Mouse (Mus musculus): ENCODE data around the gene Fn1. TPM values are rescaled to one million over a fixed set of nuclear protein-coding genes. Genes with fewer than 3 reads are reported as not detected.

The Fn1 gene
- polyA plus RNA-seq, 1 experiment from 2014 or later: 185 TPM

GRCm38 (mm10) chr1:71642794-71643193 is 10.2 kb downstream of the Fn1 start:
- H3K4me3 ChIP-seq (ENCODE audit: low read length): no peak overlapping the region
- WGBS: 94% methylated on average over 10 of the region's 10 CpGs
- no peak overlapping the region for H3K9ac ChIP-seq (ENCODE audit: low read length)
- H3K27ac ChIP-seq (ENCODE audit: low read length): no peak overlapping the region
- H3K4me2 ChIP-seq (ENCODE audit: low read depth, low read length): no peak overlapping the region
- no peaks in the 10 kb centered on the region for H3K27me3 ChIP-seq (ENCODE audit: control insufficient read depth, insufficient read depth, low read depth, low read length)
- ATAC-seq (ENCODE audit: low read depth): no peak
- peaks cover 53% of the 10 kb centered on the region for H3K36me3 ChIP-seq (ENCODE audit: control insufficient read depth, insufficient read depth, low read length)
- H3K9me3 ChIP-seq (ENCODE audit: control insufficient read depth, low read length): no peaks in the 10 kb centered on the region
- no peaks in the 10 kb centered on the region for H3K4me1 ChIP-seq (replicated peaks; ENCODE audit: control insufficient read depth, insufficient read depth, low read length)

GRCm38 (mm10) chr1:71641206-71641605 is 11.8 kb downstream of the Fn1 start:
- no peak for ATAC-seq (ENCODE audit: low read depth)
- Histone ChIP-seq H3K27me3 (ENCODE audit: control insufficient read depth, insufficient read depth, low read depth, low read length) (no peaks in the 10 kb centered on the region), H3K9me3 (ENCODE audit: control insufficient read depth, low read length) (no peaks in the 10 kb centered on the region), H3K4me3 (ENCODE audit: low read length) (no peak overlapping the region), H3K27ac (ENCODE audit: low read length) (no peak overlapping the region), H3K4me2 (ENCODE audit: low read depth, low read length) (no peak overlapping the region), H3K9ac (ENCODE audit: low read length) (no peak overlapping the region), H3K4me1 (replicated peaks; ENCODE audit: control insufficient read depth, insufficient read depth, low read length) (no peaks in the 10 kb centered on the region), H3K36me3 (ENCODE audit: control insufficient read depth, insufficient read depth, low read length) (peaks cover 58% of the 10 kb centered on the region)
- 85% methylated on average over 11 of the region's 11 CpGs for WGBS

- peaks cover 63% of the 10 kb centered on the region for H3K36me3 ChIP-seq (ENCODE audit: control insufficient read depth, insufficient read depth, low read length)
- no peak overlapping the region for H3K27ac ChIP-seq (ENCODE audit: low read length)
- H3K27me3 ChIP-seq (ENCODE audit: control insufficient read depth, insufficient read depth, low read depth, low read length): no peaks in the 10 kb centered on the region
- no peaks in the 10 kb centered on the region for H3K9me3 ChIP-seq (ENCODE audit: control insufficient read depth, low read length)
- no peak overlapping the region for H3K9ac ChIP-seq (ENCODE audit: low read length)
- H3K4me2 ChIP-seq (ENCODE audit: low read depth, low read length): no peak overlapping the region
- no peak for ATAC-seq (ENCODE audit: low read depth)
- H3K4me1 ChIP-seq (replicated peaks; ENCODE audit: control insufficient read depth, insufficient read depth, low read length): no peaks in the 10 kb centered on the region
- no peak overlapping the region for H3K4me3 ChIP-seq (ENCODE audit: low read length)
- 89% methylated on average over 8 of the region's 8 CpGs for WGBS
These were observed 12.8 kb downstream of the Fn1 start for GRCm38 (mm10) chr1:71640157-71640556.

GRCm38 (mm10) chr1:71636665-71637064 is 16.3 kb downstream of the Fn1 start:
- WGBS: 97% methylated on average over 4 of the region's 4 CpGs
- Histone ChIP-seq H3K9me3 (ENCODE audit: control insufficient read depth, low read length) (no peaks in the 10 kb centered on the region), H3K27me3 (ENCODE audit: control insufficient read depth, insufficient read depth, low read depth, low read length) (no peaks in the 10 kb centered on the region), H3K27ac (ENCODE audit: low read length) (no peak overlapping the region), H3K36me3 (ENCODE audit: control insufficient read depth, insufficient read depth, low read length) (peaks cover 52% of the 10 kb centered on the region), H3K4me1 (replicated peaks; ENCODE audit: control insufficient read depth, insufficient read depth, low read length) (no peaks in the 10 kb centered on the region), H3K4me3 (ENCODE audit: low read length) (no peak overlapping the region), H3K4me2 (ENCODE audit: low read depth, low read length) (no peak overlapping the region), H3K9ac (ENCODE audit: low read length) (no peak overlapping the region)
- no peak for ATAC-seq (ENCODE audit: low read depth)

- Histone ChIP-seq H3K9me3 (ENCODE audit: control insufficient read depth, low read length) (no peaks in the 10 kb centered on the region), H3K9ac (ENCODE audit: low read length) (no peak overlapping the region), H3K4me2 (ENCODE audit: low read depth, low read length) (no peak overlapping the region), H3K36me3 (ENCODE audit: control insufficient read depth, insufficient read depth, low read length) (peaks cover 48% of the 10 kb centered on the region), H3K27ac (ENCODE audit: low read length) (no peak overlapping the region), H3K4me1 (replicated peaks; ENCODE audit: control insufficient read depth, insufficient read depth, low read length) (no peaks in the 10 kb centered on the region), H3K4me3 (ENCODE audit: low read length) (no peak overlapping the region), H3K27me3 (ENCODE audit: control insufficient read depth, insufficient read depth, low read depth, low read length) (no peaks in the 10 kb centered on the region)
- 88% methylated on average over 5 of the region's 5 CpGs for WGBS
- ATAC-seq (ENCODE audit: low read depth): no peak
These were observed 16.9 kb downstream of the Fn1 start for GRCm38 (mm10) chr1:71636116-71636515.

- Histone ChIP-seq H3K27me3 (ENCODE audit: control insufficient read depth, insufficient read depth, low read depth, low read length) (no peaks in the 10 kb centered on the region), H3K27ac (ENCODE audit: low read length) (no peak overlapping the region), H3K4me2 (ENCODE audit: low read depth, low read length) (no peak overlapping the region), H3K4me3 (ENCODE audit: low read length) (no peak overlapping the region), H3K36me3 (ENCODE audit: control insufficient read depth, insufficient read depth, low read length) (peaks cover 43% of the 10 kb centered on the region), H3K9ac (ENCODE audit: low read length) (no peak overlapping the region), H3K4me1 (replicated peaks; ENCODE audit: control insufficient read depth, insufficient read depth, low read length) (no peaks in the 10 kb centered on the region), H3K9me3 (ENCODE audit: control insufficient read depth, low read length) (no peaks in the 10 kb centered on the region)
- ATAC-seq (ENCODE audit: low read depth): no peak
- 91% methylated on average over 10 of the region's 10 CpGs for WGBS
These were observed 17.6 kb downstream of the Fn1 start for GRCm38 (mm10) chr1:71635101-71636014.

- Histone ChIP-seq H3K4me3 (ENCODE audit: low read length) (no peak overlapping the region), H3K9ac (ENCODE audit: low read length) (no peak overlapping the region), H3K27ac (ENCODE audit: low read length) (no peak overlapping the region), H3K4me1 (replicated peaks; ENCODE audit: control insufficient read depth, insufficient read depth, low read length) (no peaks in the 10 kb centered on the region), H3K9me3 (ENCODE audit: control insufficient read depth, low read length) (no peaks in the 10 kb centered on the region), H3K27me3 (ENCODE audit: control insufficient read depth, insufficient read depth, low read depth, low read length) (no peaks in the 10 kb centered on the region), H3K4me2 (ENCODE audit: low read depth, low read length) (no peak overlapping the region), H3K36me3 (ENCODE audit: control insufficient read depth, insufficient read depth, low read length) (peaks cover 46% of the 10 kb centered on the region)
- WGBS: 64% methylated on average over 6 of the region's 6 CpGs
- no peak for ATAC-seq (ENCODE audit: low read depth)
These were observed 18.5 kb downstream of the Fn1 start for GRCm38 (mm10) chr1:71634471-71634981.

GRCm38 (mm10) chr1:71632387-71632786 is 20.6 kb downstream of the Fn1 start:
- Histone ChIP-seq H3K4me2 (ENCODE audit: low read depth, low read length) (no peak overlapping the region), H3K9me3 (ENCODE audit: control insufficient read depth, low read length) (no peaks in the 10 kb centered on the region), H3K9ac (ENCODE audit: low read length) (no peak overlapping the region), H3K4me3 (ENCODE audit: low read length) (no peak overlapping the region), H3K27ac (ENCODE audit: low read length) (no peak overlapping the region), H3K36me3 (ENCODE audit: control insufficient read depth, insufficient read depth, low read length) (peaks cover 49% of the 10 kb centered on the region), H3K4me1 (replicated peaks; ENCODE audit: control insufficient read depth, insufficient read depth, low read length) (no peaks in the 10 kb centered on the region), H3K27me3 (ENCODE audit: control insufficient read depth, insufficient read depth, low read depth, low read length) (no peaks in the 10 kb centered on the region)
- WGBS: 90% methylated on average over 10 of the region's 10 CpGs
- no peak for ATAC-seq (ENCODE audit: low read depth)

GRCm38 (mm10) chr1:71631811-71632210 is 21.2 kb downstream of the Fn1 start:
- no peak overlapping the region for H3K4me3 ChIP-seq (ENCODE audit: low read length)
- H3K9ac ChIP-seq (ENCODE audit: low read length): no peak overlapping the region
- no peaks in the 10 kb centered on the region for H3K27me3 ChIP-seq (ENCODE audit: control insufficient read depth, insufficient read depth, low read depth, low read length)
- no peak for ATAC-seq (ENCODE audit: low read depth)
- no peaks in the 10 kb centered on the region for H3K4me1 ChIP-seq (replicated peaks; ENCODE audit: control insufficient read depth, insufficient read depth, low read length)
- 81% methylated on average over 6 of the region's 6 CpGs for WGBS
- peaks cover 50% of the 10 kb centered on the region for H3K36me3 ChIP-seq (ENCODE audit: control insufficient read depth, insufficient read depth, low read length)
- H3K4me2 ChIP-seq (ENCODE audit: low read depth, low read length): no peak overlapping the region
- H3K9me3 ChIP-seq (ENCODE audit: control insufficient read depth, low read length): no peaks in the 10 kb centered on the region
- no peak overlapping the region for H3K27ac ChIP-seq (ENCODE audit: low read length)
